Mouse (Mus musculus) liver, adult 10 weeks (tissue): Measurements from ENCODE around the gene Msmb. TPM values are rescaled to one million over a fixed set of nuclear protein-coding genes. Genes with fewer than 3 reads are reported as not detected.

Experiments used
- polyA plus RNA-seq: library from polyadenylated mRNA; stranded (reverse); fragments of 350-450 nt; fragmentation: Illumina TruSeq; extraction: RNeasy Lipid Tissue Mini Kit (QIAGEN cat#74804); gene quantifications from one replicate; pipeline ENCODE4 v1.2.3, GENCODE M21; 2014; ENCODE audit warnings: low read depth, low replicate concordance

The Msmb gene
- polyA plus RNA-seq, result not detected

GRCm38 (mm10) chr14:32141723-32142122, at the start of gene Msmb:
TSS of gene Msmb (plus strand) at chr14:32142023.

GRCm38 (mm10) chr14:32159690-32160246, 17.9 kb downstream of the Msmb start, which contains the start of gene Ncoa4:
TSS of gene Ncoa4 (plus strand) at chr14:32159865.

GRCm38 (mm10) chr14:32201791-32202451, 60.1 kb downstream of the Msmb start, which contains the start of the genes Timm23 and Parg:
TSS of gene Timm23 (minus strand) at chr14:32201898.
TSS of gene Parg (plus strand) at chr14:32201949.

Other genes starting within 250 kb of the Msmb start
- 0.74 TPM for gene Galnt15, start 113.0 kb upstream of the Msmb start, polyA plus RNA-seq
- 44.4 TPM for gene Oxnad1, start 56.6 kb upstream of the Msmb start, polyA plus RNA-seq
- gene Dph3, start 56.3 kb upstream of the Msmb start, polyA plus RNA-seq, result 23.3 TPM
- 164 TPM for gene Ncoa4, start 17.8 kb downstream of the Msmb start, polyA plus RNA-seq
- gene Timm23, start 59.9 kb downstream of the Msmb start, polyA plus RNA-seq, result 154 TPM
- gene Parg, start 59.9 kb downstream of the Msmb start, polyA plus RNA-seq, result 19.5 TPM
- gene Ogdhl, start 180.0 kb downstream of the Msmb start, polyA plus RNA-seq, result not detected
- gene 1700024G13Rik, start 246.4 kb downstream of the Msmb start, polyA plus RNA-seq, result not detected